Mouse (Mus musculus) liver, adult 2 months (tissue): Measurements from ENCODE around the gene Asnsd1.

Experiments used
- CTCF ChIP-seq: fragments of 200-500 bp; IDR thresholded peaks from 2 replicates; pipeline ENCODE4 v1.5.1; 2011; ENCODE audit warnings: low read depth, low read length, control low read depth
- POLR2A ChIP-seq: fragments of 200-500 bp; IDR thresholded peaks from 2 replicates; pipeline ENCODE4 v1.6.1; 2011; ENCODE audit warnings: low read length, control low read depth; ENCODE audit not compliant: insufficient read depth; ENCODE audit errors: extremely low read depth

DNA sequence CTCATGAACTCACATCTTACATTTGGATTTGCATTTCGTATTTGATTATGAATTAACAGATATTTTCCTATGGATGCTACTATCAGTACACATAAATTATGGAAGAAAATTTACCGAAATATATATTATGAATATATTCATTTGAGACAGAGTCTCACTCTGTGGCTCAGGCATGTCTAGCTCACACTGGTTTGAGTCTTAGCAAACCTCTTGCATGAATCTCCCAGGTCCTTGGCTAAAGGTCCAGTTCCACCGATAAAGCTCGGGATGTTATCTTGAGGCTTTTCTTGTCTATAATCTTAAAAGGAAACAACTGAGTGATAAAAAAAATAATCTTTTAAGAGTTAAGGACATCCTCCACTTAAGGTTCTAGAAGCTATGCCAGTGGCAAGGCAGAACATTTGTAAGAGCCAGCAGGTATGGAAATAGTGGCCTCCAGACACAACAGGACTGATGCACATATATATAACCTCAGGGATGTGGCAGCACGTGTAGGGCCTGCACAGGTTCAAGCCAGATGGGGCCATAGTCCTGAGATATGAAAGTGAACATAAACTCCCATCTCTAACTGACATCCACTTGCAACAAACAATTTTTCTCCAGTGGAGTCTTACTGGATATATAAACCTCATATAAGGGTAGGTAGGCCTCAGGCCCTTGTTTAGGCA, 27.6 kb downstream of the Asnsd1 start:
- TF ChIP-seq POLR2A = no peak
- no peak for TF ChIP-seq CTCF
